Mouse (Mus musculus) myocyte (in vitro differentiated cells): ENCODE measurements around the gene Crygd.

Experiments
- CEBPB ChIP-seq: IDR thresholded peaks from 2 replicates; pipeline ENCODE4 v1.6.1; 2011; ENCODE audit warnings: mild to moderate bottlenecking, moderate library complexity; ENCODE audit not compliant: poor library complexity, insufficient read depth, severe bottlenecking
- E2F4 ChIP-seq: IDR thresholded peaks from one replicate; pipeline ENCODE4 v1.6.1; 2011; ENCODE audit warnings: mild to moderate bottlenecking, control low read depth, moderate library complexity; ENCODE audit not compliant: insufficient read depth
- MAX ChIP-seq: IDR thresholded peaks from one replicate; pipeline ENCODE4 v1.6.1; 2011; ENCODE audit warnings: low read depth, mild to moderate bottlenecking, control low read depth
- MYOD1 ChIP-seq, 3 experiments: IDR thresholded peaks; one replicate each; pipeline ENCODE4 v1.6.1; 2011; ENCODE audit warnings: control low read depth in 2 of 3, low read depth in 2 of 3, mild to moderate bottlenecking in 2 of 3, moderate library complexity in 1 of 3; ENCODE audit not compliant: insufficient read length in 2 of 3, control insufficient read depth in 1 of 3
- MYOG ChIP-seq, 3 experiments: IDR thresholded peaks; one replicate each; pipeline ENCODE4 v1.6.1; 2011; ENCODE audit warnings: control low read depth in 2 of 3, low read depth in 2 of 3, mild to moderate bottlenecking in 2 of 3; ENCODE audit not compliant: insufficient read length in 2 of 3, control insufficient read depth in 1 of 3, insufficient read depth in 1 of 3
- POLR2A ChIP-seq: IDR thresholded peaks from one replicate; pipeline ENCODE4 v1.6.1; 2011; ENCODE audit warnings: low read depth, mild to moderate bottlenecking, control low read depth, moderate library complexity; ENCODE audit not compliant: insufficient read length
- POLR2AphosphoS2 ChIP-seq: IDR thresholded peaks from one replicate; pipeline ENCODE4 v1.6.1; 2011; ENCODE audit warnings: low read depth, control low read depth; ENCODE audit not compliant: insufficient read length
- SRF ChIP-seq: IDR thresholded peaks from one replicate; pipeline ENCODE4 v1.6.1; 2011; ENCODE audit warnings: low read depth; ENCODE audit not compliant: control insufficient read depth, insufficient read length
- TCF12 ChIP-seq: IDR thresholded peaks from one replicate; pipeline ENCODE4 v1.6.1; 2011; ENCODE audit warnings: mild to moderate bottlenecking, control low read depth; ENCODE audit not compliant: poor library complexity, insufficient read depth, severe bottlenecking
- TCF3 ChIP-seq: IDR thresholded peaks from one replicate; pipeline ENCODE4 v1.6.1; 2011; ENCODE audit warnings: low read depth, control low read depth; ENCODE audit not compliant: insufficient read length
- USF1 ChIP-seq: IDR thresholded peaks from one replicate; pipeline ENCODE4 v1.6.1; 2011; ENCODE audit warnings: low read depth, mild to moderate bottlenecking, control low read depth, moderate library complexity

- TF ChIP-seq POLR2A = no peak
- TF ChIP-seq MYOG (IDR thresholded peaks at IDR 0.05; ENCODE audit: control insufficient read depth in 1 of 3, insufficient read depth in 1 of 3, insufficient read length in 2 of 3, low read depth in 2 of 3) = no peak
- no peak for TF ChIP-seq MAX
- no peak for TF ChIP-seq TCF12
- no peak for TF ChIP-seq TCF3
- TF ChIP-seq POLR2AphosphoS2 = no peak
- no peak for TF ChIP-seq CEBPB
- TF ChIP-seq E2F4 = no peak
- TF ChIP-seq MYOD1 (IDR thresholded peaks at IDR 0.05; ENCODE audit: control insufficient read depth in 1 of 3, insufficient read length in 2 of 3, low read depth in 2 of 3) = no peak
- no peak for TF ChIP-seq USF1
- no peak for TF ChIP-seq SRF
Measured at GRCm38 (mm10) chr1:65046401-65047109, 16.7 kb downstream of the Crygd start.
